Mouse (Mus musculus): ENCODE data around the gene Amt. TPM values are rescaled to one million over a fixed set of nuclear protein-coding genes. Genes with fewer than 3 reads are reported as not detected.

Gene Amt
- polyA plus RNA-seq, 1 experiment from 2014 or later = 14.4 TPM

DNA sequence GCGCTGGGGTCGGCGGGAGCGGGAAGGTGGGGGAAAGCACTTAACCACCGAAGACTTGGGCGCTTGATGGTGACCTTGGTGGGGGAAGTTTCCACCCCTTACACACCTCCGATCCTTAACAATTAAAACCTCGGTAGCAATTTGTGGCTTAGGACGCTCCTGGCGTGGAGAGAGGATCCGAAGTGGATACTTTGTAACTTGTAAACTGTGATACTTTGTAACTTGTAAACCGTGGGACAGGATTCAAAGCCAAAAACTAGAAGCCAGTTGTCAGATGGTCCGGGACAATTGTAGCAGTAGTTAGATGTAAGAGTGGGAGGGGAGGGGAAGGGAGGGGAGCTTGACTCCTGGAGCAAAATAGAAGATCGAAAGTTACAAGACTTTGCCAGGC is 51.6 kb downstream of the Amt start:
- Histone ChIP-seq H3K36me3 (ENCODE audit: control insufficient read depth, insufficient read depth) (peaks cover 27% of the 10 kb centered on the region), H3K4me3 (ENCODE audit: low read depth, low read length) (peak overlapping the region; percentile 84), H3K27ac (ENCODE audit: low read length) (peak overlapping the region; percentile 99), H3K9me3 (replicated peaks; ENCODE audit: control insufficient read depth, low read length) (no peaks in the 10 kb centered on the region), H3K4me2 (ENCODE audit: low read depth, low read length) (peak overlapping the region; percentile 71), H3K27me3 (ENCODE audit: control insufficient read depth, insufficient read depth, low read depth, low read length) (no peaks in the 10 kb centered on the region), H3K9ac (ENCODE audit: low read depth, low read length) (peak overlapping the region; percentile 88), H3K4me1 (ENCODE audit: control insufficient read depth, low read depth, low read length) (peaks cover 44% of the 10 kb centered on the region)
- WGBS (ENCODE audit: insufficient replicate concordance) = under 1% methylated on average over 14 of the region's 14 CpGs
- ATAC-seq (ENCODE audit: low read depth) = no peak

DNA sequence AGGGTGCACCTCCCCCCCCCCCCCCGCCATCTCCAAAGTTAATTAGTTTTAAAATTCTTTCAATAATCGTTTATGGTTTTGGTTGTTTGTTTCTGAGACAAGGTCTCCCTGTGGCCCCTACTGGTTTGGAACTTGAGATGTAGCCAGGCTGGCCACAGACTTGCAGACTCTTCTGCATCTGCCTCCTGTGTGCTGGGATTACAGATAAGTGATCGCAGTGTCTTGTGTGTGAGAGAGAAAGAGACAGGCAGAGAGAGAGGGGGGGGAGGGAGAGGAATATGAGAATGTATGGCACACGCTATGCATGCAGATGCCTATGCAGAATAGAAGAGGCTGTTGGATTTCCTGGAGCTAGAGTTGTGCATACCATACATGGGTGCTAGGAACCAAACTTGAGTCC is 53.1 kb downstream of the Amt start:
- Histone ChIP-seq H3K4me2 (ENCODE audit: low read depth, low read length) (peak overlapping the region; percentile 71), H3K27ac (ENCODE audit: low read length) (no peak overlapping the region), H3K4me3 (ENCODE audit: low read depth, low read length) (peak overlapping the region; percentile 84; the same call in 1 of the 2 replicates), H3K27me3 (ENCODE audit: control insufficient read depth, insufficient read depth, low read depth, low read length) (no peaks in the 10 kb centered on the region), H3K4me1 (ENCODE audit: control insufficient read depth, low read depth, low read length) (peaks cover 29% of the 10 kb centered on the region), H3K9me3 (replicated peaks; ENCODE audit: control insufficient read depth, low read length) (no peaks in the 10 kb centered on the region), H3K9ac (ENCODE audit: low read depth, low read length) (peak overlapping the region; percentile 88; the same call in 1 of the 2 replicates), H3K36me3 (ENCODE audit: control insufficient read depth, insufficient read depth) (peaks cover 39% of the 10 kb centered on the region)
- 32% methylated on average over 4 of the region's 4 CpGs for WGBS (ENCODE audit: insufficient replicate concordance)
- no peak for ATAC-seq (ENCODE audit: low read depth)

Other genes starting within 250 kb of the Amt start
- gene Gmppb, start 247.6 kb upstream of the Amt start, polyA plus RNA-seq (2015; fragmentation: Nextera tagmentation; extraction: Ambion mirVana) = 12.9 and 13.8 TPM in 2 replicates
- gene Amigo3, start 243.7 kb upstream of the Amt start, polyA plus RNA-seq (2015; fragmentation: Nextera tagmentation; extraction: Ambion mirVana) = 1.6 and 2.1 TPM in 2 replicates
- gene Mst1, start 216.4 kb upstream of the Amt start, polyA plus RNA-seq (2015; fragmentation: Nextera tagmentation; extraction: Ambion mirVana) = 52.5 and 62.0 TPM in 2 replicates
- gene Rnf123, start 213.5 kb upstream of the Amt start, polyA plus RNA-seq (2015; fragmentation: Nextera tagmentation; extraction: Ambion mirVana) = 92.7 and 106 TPM in 2 replicates
- gene Apeh, start 202.2 kb upstream of the Amt start, polyA plus RNA-seq (2015; fragmentation: Nextera tagmentation; extraction: Ambion mirVana) = 167 and 172 TPM in 2 replicates
- 1.0 and 1.2 TPM in 2 replicates for gene Bsn, start 106.5 kb upstream of the Amt start, polyA plus RNA-seq (2015; fragmentation: Nextera tagmentation; extraction: Ambion mirVana)
- 17.0 and 20.4 TPM in 2 replicates for gene Dag1, start 32.9 kb upstream of the Amt start, polyA plus RNA-seq (2015; fragmentation: Nextera tagmentation; extraction: Ambion mirVana)
- 7.4 and 7.6 TPM in 2 replicates for gene Nicn1, start 6.4 kb upstream of the Amt start, polyA plus RNA-seq (2015; fragmentation: Nextera tagmentation; extraction: Ambion mirVana)
- gene Rhoa, start 9.3 kb downstream of the Amt start, polyA plus RNA-seq (2015; fragmentation: Nextera tagmentation; extraction: Ambion mirVana) = 190 and 213 TPM in 2 replicates
- 14.9 and 15.2 TPM in 2 replicates for gene Tcta, start 9.3 kb downstream of the Amt start, polyA plus RNA-seq (2015; fragmentation: Nextera tagmentation; extraction: Ambion mirVana)
- gene Gpx1, start 42.0 kb downstream of the Amt start, polyA plus RNA-seq (2015; fragmentation: Nextera tagmentation; extraction: Ambion mirVana) = 5,943 and 6,062 TPM in 2 replicates
- gene Usp4, start 51.0 kb downstream of the Amt start, polyA plus RNA-seq (2015; fragmentation: Nextera tagmentation; extraction: Ambion mirVana) = 61.7 and 68.8 TPM in 2 replicates
- gene 1700102P08Rik, start 96.0 kb downstream of the Amt start, polyA plus RNA-seq (2015; fragmentation: Nextera tagmentation; extraction: Ambion mirVana) = 0.60 and 0.70 TPM in 2 replicates
- gene Ccdc36, start 131.6 kb downstream of the Amt start, polyA plus RNA-seq (2015; fragmentation: Nextera tagmentation; extraction: Ambion mirVana) = 0.08 and 0.15 TPM in 2 replicates
- not detected in 2 replicates for gene BC048562, start 139.6 kb downstream of the Amt start, polyA plus RNA-seq (2015; fragmentation: Nextera tagmentation; extraction: Ambion mirVana)
- gene Ccdc71, start 163.7 kb downstream of the Amt start, polyA plus RNA-seq (2015; fragmentation: Nextera tagmentation; extraction: Ambion mirVana) = 17.4 and 19.8 TPM in 2 replicates
- 13.3 and 14.8 TPM in 2 replicates for gene Klhdc8b, start 164.7 kb downstream of the Amt start, polyA plus RNA-seq (2015; fragmentation: Nextera tagmentation; extraction: Ambion mirVana)
- gene Lamb2, start 182.9 kb downstream of the Amt start, polyA plus RNA-seq (2015; fragmentation: Nextera tagmentation; extraction: Ambion mirVana) = 9.7 and 10.7 TPM in 2 replicates
- gene Usp19, start 193.7 kb downstream of the Amt start, polyA plus RNA-seq (2015; fragmentation: Nextera tagmentation; extraction: Ambion mirVana) = 25.7 and 28.6 TPM in 2 replicates
- 47.0 and 51.4 TPM in 2 replicates for gene Qars, start 210.9 kb downstream of the Amt start, polyA plus RNA-seq (2015; fragmentation: Nextera tagmentation; extraction: Ambion mirVana)
- gene Qrich1, start 220.0 kb downstream of the Amt start, polyA plus RNA-seq (2015; fragmentation: Nextera tagmentation; extraction: Ambion mirVana) = 42.7 and 44.2 TPM in 2 replicates